11 mouse cellular contexts compared by ENCODE assay signal in the genomic region with DNA sequence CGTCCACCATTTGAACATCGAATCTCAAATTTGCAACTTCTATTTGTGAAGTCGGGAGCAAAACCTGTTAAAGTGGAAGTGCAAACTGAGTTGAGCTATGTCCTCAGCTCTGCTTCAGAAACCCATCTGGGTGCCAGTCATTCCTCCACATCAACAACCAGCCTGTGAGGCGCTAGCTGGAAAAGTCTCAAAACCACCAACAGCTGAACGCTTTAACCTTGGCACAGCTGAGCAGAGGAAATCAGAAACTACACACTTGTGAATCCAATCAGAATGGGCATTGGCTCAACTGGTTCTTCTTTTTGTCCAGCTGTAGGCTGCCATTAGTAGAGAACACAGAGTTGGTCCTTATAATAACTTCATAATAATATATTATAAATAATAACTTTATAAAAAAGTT.
"Had no signal": no experiment of that assay in that cellular context is flagged by ENCODE, and none has a peak within 500 bp of the region (broad histone marks: within the 10 kb centered on the region; RNA-seq: fewer than 3 reads in every experiment).

No protein-coding gene starts in this region.

- H3K27ac ChIP-seq: limb, embryonic 13.5 days; liver, embryonic 14.5 days; midbrain, embryonic 12.5 days; stomach, postnatal 0 days had no signal

- H3K36me3 ChIP-seq: limb, embryonic 13.5 days; midbrain, embryonic 12.5 days had no signal

- H3K4me1 ChIP-seq: limb, embryonic 13.5 days; midbrain, embryonic 12.5 days had no signal

- H3K9ac ChIP-seq: limb, embryonic 13.5 days; liver, embryonic 14.5 days; midbrain, embryonic 12.5 days had no signal

- H3K4me2 ChIP-seq: limb, embryonic 13.5 days; midbrain, embryonic 12.5 days had no signal

- DNase-seq: kidney, postnatal 14 days; left cerebral cortex, postnatal 4 days; lung, adult 18-20 months; right cerebral cortex, adult 18-20 months; right cerebral cortex, postnatal 25 days; thymus, postnatal 14 days had no signal

- H3K4me3 ChIP-seq: limb, embryonic 13.5 days; midbrain, embryonic 12.5 days had no signal

- H3K27me3 ChIP-seq: limb, embryonic 13.5 days; midbrain, embryonic 12.5 days had no signal

- ATAC-seq: midbrain, embryonic 16.5 days had no signal

- H3K9me3 ChIP-seq: limb, embryonic 13.5 days; midbrain, embryonic 12.5 days had no signal
